Mouse (Mus musculus): ENCODE results near the gene Cd5.

GRCm38 (mm10) chr19:10769429-10770195 is 30.8 kb upstream of the Cd5 start:
- TF ChIP-seq CTCF (IDR thresholded peaks at IDR 0.05; ENCODE audit: extremely low read depth, insufficient read length, insufficient replicate concordance, low read depth, low read length) (no peak), POLR2A (IDR thresholded peaks at IDR 0.05; ENCODE audit: low read depth, low read length) (no peak)
